Mouse (Mus musculus) cerebellum, adult 2 months (tissue): ENCODE data around the gene Ptbp1.
A peak's percentile ranks its signal among the peaks of the same experiment; 100 is the strongest.

Experiments used
- CTCF ChIP-seq: fragments of 200-500 bp; IDR thresholded peaks from 2 replicates; pipeline ENCODE4 v1.5.1; 2011; ENCODE audit warnings: low read depth, mild to moderate bottlenecking, control low read depth, low read length, moderate library complexity, borderline replicate concordance; ENCODE audit not compliant: insufficient read depth
- POLR2A ChIP-seq: fragments of 200-500 bp; IDR thresholded peaks from 2 replicates; pipeline ENCODE4 v1.6.1; 2011; ENCODE audit warnings: low read length, control low read depth, borderline replicate concordance; ENCODE audit not compliant: insufficient read depth

- TF ChIP-seq POLR2A = no peak
- peak; percentile 94 for TF ChIP-seq CTCF
Observed at GRCm38 (mm10) chr10:79834769-79835398, 19.3 kb upstream of the Ptbp1 start.
